Mouse (Mus musculus) ovary, adult 2 months (tissue): ENCODE data around the gene Eno4. TPM values are rescaled to one million over a fixed set of nuclear protein-coding genes. Genes with fewer than 3 reads are reported as not detected.

Experiments used
- polyA plus RNA-seq: library from polyadenylated mRNA; depleted of rRNA; stranded (reverse); fragments of >200 nt; gene quantifications from 2 replicates; pipeline ENCODE4 v1.2.3, GENCODE M21; 2012; rRNA removed

Eno4 gene
- 2.3 and 2.4 TPM in 2 replicates for polyA plus RNA-seq

DNA sequence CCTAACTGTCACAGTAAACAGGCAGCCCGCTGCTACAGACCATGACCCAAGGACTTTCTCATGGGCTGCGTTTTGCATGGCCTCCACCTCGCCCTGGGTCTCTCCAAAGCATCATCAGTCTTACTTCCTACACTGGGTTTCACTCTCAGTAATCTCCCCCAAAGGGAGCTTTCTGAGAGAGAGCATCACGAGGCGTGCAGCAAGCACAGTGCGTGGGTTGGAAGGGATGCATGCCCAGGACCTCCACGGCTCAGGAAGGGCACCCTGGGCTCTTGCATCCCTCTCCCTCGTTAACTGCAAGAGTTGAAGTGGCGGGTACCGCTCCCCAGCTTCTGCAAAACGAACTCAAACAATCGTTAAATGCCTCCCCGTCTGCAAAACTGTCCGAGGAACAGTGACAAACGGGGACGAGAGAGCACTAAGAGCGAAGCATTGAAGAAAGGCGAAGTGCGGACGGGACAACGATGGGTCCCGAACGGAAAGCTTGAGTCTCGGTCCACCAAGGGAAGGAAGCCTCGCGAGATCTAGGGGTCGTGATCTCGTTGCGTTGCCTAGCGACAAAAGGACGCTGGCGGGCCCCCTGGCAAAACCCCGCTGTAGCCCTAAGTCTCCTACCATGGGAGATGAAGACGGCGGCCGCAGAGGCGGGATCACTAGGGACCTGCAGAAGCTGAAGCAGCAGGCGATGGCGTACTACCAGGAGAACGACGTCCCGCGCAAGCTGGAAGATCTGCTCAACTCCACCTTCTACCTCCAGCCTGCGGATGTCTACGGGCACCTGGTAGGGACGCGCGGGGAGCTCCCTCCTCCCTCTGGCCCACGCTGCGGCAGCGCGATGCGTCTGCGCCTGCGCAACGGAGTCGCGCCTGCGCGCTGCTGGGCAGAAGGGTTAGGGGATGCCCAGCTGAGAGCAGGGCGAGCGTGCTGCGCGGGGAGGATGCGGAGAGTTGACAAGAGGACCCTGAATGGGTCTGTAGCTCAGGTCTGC, at the start of gene Eno4, which contains the start of gene Hspa12a:
Gene Eno4, plus strand, starts transcription at position 585 of the 988 bp plus-strand sequence.
Gene Hspa12a, minus strand, starts transcription at position 814 of the 988 bp plus-strand sequence.

Other genes starting within 250 kb of the Eno4 start
- 0.57 and 0.77 TPM in 2 replicates for gene Pnliprp1, start 214.5 kb upstream of the Eno4 start, polyA plus RNA-seq
- 0.10 TPM in 1 of 2 replicates, not detected in the other for gene Pnliprp2, start 183.7 kb upstream of the Eno4 start, polyA plus RNA-seq
- 0.50 and 1.6 TPM in 2 replicates for gene 1700019N19Rik, start 149.0 kb upstream of the Eno4 start, polyA plus RNA-seq
- gene Hspa12a, start 229 bp downstream of the Eno4 start, polyA plus RNA-seq: 26.6 and 28.6 TPM in 2 replicates
- 1.8 and 2.0 TPM in 2 replicates for gene Shtn1, start 132.7 kb downstream of the Eno4 start, polyA plus RNA-seq
- gene Vax1, start 226.6 kb downstream of the Eno4 start, polyA plus RNA-seq: 0.14 TPM in 1 of 2 replicates, not detected in the other